Mouse (Mus musculus) liver, embryonic 11.5 days (tissue): ENCODE data around the gene Gpr84. TPM values are rescaled to one million over a fixed set of nuclear protein-coding genes. Genes with fewer than 3 reads are reported as not detected.
A peak's percentile ranks its signal among the peaks of the same experiment; 100 is the strongest.

Experiments used
- ATAC-seq: fragments of 200-750 bp; cut with Nextera tagmentation; replicated peaks from 2 replicates; pipeline ENCODE4 v1.8.0; 2017; ENCODE audit warnings: moderate number of reproducible peaks, mild to moderate bottlenecking, moderate TSS enrichment, moderate library complexity; ENCODE audit not compliant: low FRiP score
- DNase-seq: peaks from one replicate; pipeline ENCODE4 v3.0.0-alpha.2; 2017; ENCODE audit warnings: low spot score
- H3K27ac ChIP-seq: fragments of 300-500 bp; sonication (generic); 2 replicates; pipeline ENCODE4 v1.5.1; 2014; ENCODE audit warnings: mild to moderate bottlenecking, low read depth, low read length, control low read depth
- H3K27me3 ChIP-seq: fragments of 300-500 bp; sonication (generic); replicated peaks from 2 replicates; pipeline ENCODE4 v1.6.1; 2014; ENCODE audit warnings: low read length, mixed read lengths; ENCODE audit not compliant: control insufficient read depth, insufficient read depth
- H3K36me3 ChIP-seq: fragments of 300-500 bp; sonication (generic); 2 replicates; pipeline ENCODE4 v1.6.1; 2014; ENCODE audit warnings: mild to moderate bottlenecking, low read length, moderate library complexity, mixed read lengths; ENCODE audit not compliant: control insufficient read depth, insufficient read depth
- H3K4me1 ChIP-seq: fragments of 300-500 bp; sonication (generic); replicated peaks from 2 replicates; pipeline ENCODE4 v1.6.1; 2014; ENCODE audit warnings: low read length, mixed read lengths; ENCODE audit not compliant: control insufficient read depth, insufficient read depth
- H3K4me2 ChIP-seq: fragments of 300-500 bp; sonication (generic); 2 replicates; pipeline ENCODE4 v1.6.1; 2014; ENCODE audit warnings: mild to moderate bottlenecking, control low read depth, moderate library complexity
- H3K4me3 ChIP-seq: fragments of 300-500 bp; sonication (generic); 2 replicates; pipeline ENCODE4 v1.5.1; 2014; ENCODE audit warnings: low read depth, low read length, control low read depth
- H3K9ac ChIP-seq: fragments of 300-500 bp; sonication (generic); 2 replicates; pipeline ENCODE4 v1.6.1; 2014; ENCODE audit warnings: low read depth, low read length, control low read depth
- H3K9me3 ChIP-seq: fragments of 300-500 bp; sonication (generic); 2 replicates; pipeline ENCODE4 v1.6.1; 2016; ENCODE audit warnings: low read length, inconsistent platforms, mixed read lengths; ENCODE audit not compliant: control insufficient read depth
- WGBS: fragments of 180-500 bp; shearing (Covaris S2); extraction: QIAGEN DNeasy Blood & Tissue Kit; methylation state at CpG from one replicate; pipeline ENCODE4 v1.1.7; 2014; 5-methylcytosine and 5-hydroxymethylcytosine counted together
- polyA plus RNA-seq: library from polyadenylated mRNA; unstranded; fragments of >200 nt; fragmentation: Nextera tagmentation; extraction: Ambion mirVana; gene quantifications from 2 replicates; pipeline ENCODE4 v1.2.1, GENCODE M21; 2014

The Gpr84 gene
- polyA plus RNA-seq, 1 experiment from 2014 or later: 0.49 TPM

DNA sequence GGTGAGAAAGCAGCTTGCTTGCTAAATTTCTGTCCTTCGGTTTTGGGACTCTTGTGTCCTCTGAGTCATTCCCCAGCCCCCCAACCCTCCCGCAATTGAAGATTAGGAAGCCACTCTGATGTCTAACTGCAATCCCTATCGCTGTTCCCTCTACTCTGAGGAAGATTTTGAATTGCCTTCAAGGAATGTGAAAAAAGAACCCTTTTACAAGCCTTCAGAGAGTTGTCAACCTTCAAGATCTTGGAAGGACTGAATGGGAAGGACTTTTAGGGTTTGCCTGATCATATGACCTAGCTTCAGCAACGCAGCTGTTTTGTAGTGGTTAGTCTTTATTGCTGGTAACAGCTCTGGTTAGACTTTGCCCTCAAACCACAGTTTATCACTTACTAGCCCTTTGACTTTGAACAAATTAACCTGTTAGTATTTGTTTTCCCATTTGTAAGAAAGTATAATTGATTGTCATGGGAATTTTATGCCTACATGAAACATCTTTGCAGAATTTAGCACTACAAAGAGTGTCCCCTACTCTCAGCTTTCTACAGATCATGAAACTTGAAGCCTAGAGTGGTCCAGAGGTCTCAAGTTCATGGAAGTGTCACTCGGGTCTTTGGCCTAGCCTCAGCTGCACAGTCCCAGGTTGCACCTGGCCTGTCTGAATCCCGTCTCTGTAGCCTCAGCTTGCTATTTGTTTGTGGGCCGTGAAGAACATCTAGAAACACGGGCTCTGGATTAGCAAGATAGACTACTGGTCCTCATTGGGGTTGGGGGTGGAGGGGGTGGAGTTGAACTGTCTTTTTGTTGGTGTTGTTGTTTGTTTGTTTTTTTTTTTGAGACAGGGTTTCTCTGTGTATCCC is 4.4 kb downstream of the Gpr84 start:
- 34% methylated on average over 8 of the region's 8 CpGs for WGBS
- peaks cover 3% of the 10 kb centered on the region for H3K27me3 ChIP-seq
- peak overlapping the region; percentile 88 for H3K4me2 ChIP-seq
- H3K4me3 ChIP-seq: peak overlapping the region; percentile 58
- H3K27ac ChIP-seq: peak overlapping the region; percentile 85
- peak overlapping the region; percentile 61 for H3K9ac ChIP-seq
- ATAC-seq (no peak), DNase-seq (no peak)
- peaks cover 49% of the 10 kb centered on the region for H3K4me1 ChIP-seq
- H3K9me3 ChIP-seq: no peaks in the 10 kb centered on the region
- H3K36me3 ChIP-seq: no peaks in the 10 kb centered on the region

DNA sequence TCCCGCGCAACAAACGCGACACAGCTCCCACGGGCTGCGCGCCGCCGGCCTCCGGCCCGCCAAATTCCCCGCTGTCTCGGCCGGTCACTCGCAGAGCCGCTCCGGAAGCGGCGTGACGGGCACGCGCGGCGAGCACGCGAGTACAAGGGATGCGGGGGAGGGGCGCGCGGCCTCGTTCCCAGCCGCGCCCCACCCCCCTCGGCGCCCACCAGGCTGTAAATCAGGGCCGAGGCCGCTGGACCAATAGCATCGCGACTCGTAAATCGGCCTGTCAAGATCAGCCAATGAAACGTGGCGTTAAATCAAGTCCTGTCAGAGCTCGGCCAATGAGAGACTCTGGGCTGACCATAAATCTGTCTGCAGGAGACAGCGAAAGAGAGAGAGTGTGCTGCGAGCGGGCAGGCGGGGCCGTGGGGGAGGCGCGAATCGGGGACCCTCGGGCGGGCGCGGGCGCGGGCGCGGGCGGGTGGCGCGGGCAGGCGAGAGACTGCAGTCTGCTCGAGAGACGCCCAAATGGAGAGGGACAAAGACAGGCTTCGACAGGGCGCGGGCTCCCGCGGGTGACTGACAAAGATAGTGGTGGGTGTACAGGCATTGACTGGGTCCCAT is 5.2 kb downstream of the Gpr84 start:
- Histone ChIP-seq H3K4me3 (peak overlapping the region; percentile 58), H3K4me2 (peak overlapping the region; percentile 88), H3K4me1 (peaks cover 53% of the 10 kb centered on the region), H3K27me3 (peaks cover 3% of the 10 kb centered on the region), H3K36me3 (no peaks in the 10 kb centered on the region), H3K27ac (peak overlapping the region; percentile 85), H3K9ac (peak overlapping the region; percentile 61), H3K9me3 (no peaks in the 10 kb centered on the region)
- under 1% methylated on average over 71 of the region's 71 CpGs for WGBS
- DNase-seq (peak; percentile 94), ATAC-seq (peak; percentile 88)

DNA sequence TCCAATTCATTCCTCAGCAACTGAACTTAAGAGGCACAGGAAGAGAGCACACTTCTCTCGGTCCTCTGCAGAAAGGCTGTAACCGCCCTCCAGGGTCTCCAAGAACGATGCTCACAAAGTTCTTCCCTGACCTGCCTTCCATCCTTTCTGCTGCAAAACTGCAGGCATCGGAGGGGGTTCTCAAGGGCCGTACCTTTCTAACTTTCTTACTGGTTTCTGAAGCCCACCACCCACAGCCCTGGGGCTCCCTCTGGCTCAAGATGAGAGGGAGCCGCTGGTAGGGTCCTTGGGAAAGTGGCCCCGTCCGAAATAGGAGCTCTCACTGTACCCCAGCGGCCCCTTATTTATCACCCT is 5.8 kb downstream of the Gpr84 start:
- peak overlapping the region; percentile 83 for H3K27ac ChIP-seq
- no peaks in the 10 kb centered on the region for H3K9me3 ChIP-seq
- no peak for ATAC-seq
- H3K36me3 ChIP-seq: no peaks in the 10 kb centered on the region; the same call in 1 of the 2 replicates
- peak overlapping the region; percentile 58 for H3K4me3 ChIP-seq
- DNase-seq: no peak
- peaks cover 56% of the 10 kb centered on the region for H3K4me1 ChIP-seq
- H3K27me3 ChIP-seq: peaks cover 3% of the 10 kb centered on the region
- H3K9ac ChIP-seq: peak overlapping the region; percentile 57
- 3% methylated on average over 9 of the region's 9 CpGs for WGBS
- H3K4me2 ChIP-seq: peak overlapping the region; percentile 88

DNA sequence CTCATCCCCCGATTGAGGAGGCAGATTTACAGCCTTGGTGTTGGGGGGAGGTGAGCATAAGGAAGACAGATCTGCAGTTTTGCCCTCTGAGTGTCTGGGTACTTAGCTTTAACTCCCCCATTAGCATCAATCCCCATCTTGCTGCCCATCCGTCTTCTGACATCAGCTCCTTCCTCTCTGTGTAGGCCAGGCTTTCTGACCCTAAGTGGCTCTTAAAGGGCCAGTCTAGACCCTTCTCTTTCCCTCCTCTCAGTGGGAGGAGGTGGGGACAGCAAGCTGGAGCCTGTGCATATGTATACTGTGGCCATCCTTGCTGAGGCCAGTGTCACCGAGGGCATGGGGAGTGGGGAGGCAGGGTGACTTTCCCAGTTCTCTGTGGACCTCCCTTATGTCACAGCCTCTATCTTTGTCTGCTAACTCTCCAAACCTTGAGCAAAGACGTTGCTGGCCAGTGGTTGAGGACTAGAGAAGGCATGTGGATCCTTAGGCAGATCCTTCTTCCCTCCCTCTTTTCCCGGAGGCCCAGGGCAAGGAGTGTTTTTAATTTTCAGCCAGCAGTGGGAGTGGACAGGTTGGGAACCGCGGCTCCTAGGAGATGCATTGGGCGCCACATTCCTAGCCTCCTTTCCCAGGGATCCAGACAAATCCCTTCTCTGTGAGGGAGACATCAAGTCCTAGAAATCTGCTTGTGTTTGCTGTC is 6.3 kb downstream of the Gpr84 start:
- Histone ChIP-seq H3K27me3 (peaks cover 3% of the 10 kb centered on the region), H3K4me2 (peak overlapping the region; percentile 88), H3K9me3 (no peaks in the 10 kb centered on the region), H3K9ac (peak overlapping the region; percentile 57), H3K36me3 (peaks cover 4% of the 10 kb centered on the region; the same call in 1 of the 2 replicates), H3K4me3 (peak overlapping the region; percentile 58; the same call in 1 of the 2 replicates), H3K4me1 (peaks cover 59% of the 10 kb centered on the region), H3K27ac (peak overlapping the region; percentile 83)
- peak; percentile 44 for DNase-seq
- WGBS: 11% methylated on average over 8 of the region's 8 CpGs
- no peak for ATAC-seq

DNA sequence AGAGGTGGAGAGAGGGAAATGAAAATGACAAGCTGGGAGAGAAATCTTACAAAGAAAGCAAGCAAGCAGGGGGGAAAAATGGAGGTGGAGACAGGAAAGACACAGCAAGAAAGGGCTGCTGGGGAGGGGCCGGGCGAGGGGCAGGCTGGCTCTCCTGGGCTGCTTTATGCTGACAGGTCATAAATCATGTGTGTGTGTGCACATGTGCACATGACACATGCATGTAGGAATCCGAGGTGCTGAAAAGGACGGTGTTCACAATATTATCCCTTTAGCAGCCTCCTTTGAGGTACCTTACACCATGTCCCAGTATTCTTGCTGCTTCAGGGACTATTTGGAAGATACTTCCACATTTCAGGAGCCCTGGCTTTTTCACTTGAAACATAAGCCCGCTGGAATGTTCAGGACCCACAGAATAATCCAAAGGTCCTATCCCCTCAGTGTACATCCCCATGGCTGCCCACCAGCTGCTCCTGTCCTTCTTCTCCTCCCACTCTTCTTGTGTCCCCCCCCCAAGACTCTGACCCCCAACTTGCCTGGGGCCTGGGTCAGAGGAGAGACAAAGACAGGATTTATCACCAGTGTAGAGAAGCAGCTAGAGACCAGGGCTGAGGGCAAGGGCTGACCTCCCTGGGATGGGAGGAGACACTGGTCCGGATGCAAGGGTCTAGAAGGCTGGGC is 7.9 kb downstream of the Gpr84 start:
- no peak for DNase-seq
- peaks cover 3% of the 10 kb centered on the region for H3K27me3 ChIP-seq
- H3K27ac ChIP-seq: peak overlapping the region; percentile 81
- no peak overlapping the region for H3K9ac ChIP-seq
- WGBS: 37% methylated on average over 6 of the region's 6 CpGs
- no peaks in the 10 kb centered on the region for H3K9me3 ChIP-seq
- ATAC-seq: no peak
- peaks cover 54% of the 10 kb centered on the region for H3K4me1 ChIP-seq
- no peak overlapping the region; the same call in 1 of the 2 replicates for H3K4me2 ChIP-seq
- no peak overlapping the region for H3K4me3 ChIP-seq
- peaks cover 12% of the 10 kb centered on the region for H3K36me3 ChIP-seq

DNA sequence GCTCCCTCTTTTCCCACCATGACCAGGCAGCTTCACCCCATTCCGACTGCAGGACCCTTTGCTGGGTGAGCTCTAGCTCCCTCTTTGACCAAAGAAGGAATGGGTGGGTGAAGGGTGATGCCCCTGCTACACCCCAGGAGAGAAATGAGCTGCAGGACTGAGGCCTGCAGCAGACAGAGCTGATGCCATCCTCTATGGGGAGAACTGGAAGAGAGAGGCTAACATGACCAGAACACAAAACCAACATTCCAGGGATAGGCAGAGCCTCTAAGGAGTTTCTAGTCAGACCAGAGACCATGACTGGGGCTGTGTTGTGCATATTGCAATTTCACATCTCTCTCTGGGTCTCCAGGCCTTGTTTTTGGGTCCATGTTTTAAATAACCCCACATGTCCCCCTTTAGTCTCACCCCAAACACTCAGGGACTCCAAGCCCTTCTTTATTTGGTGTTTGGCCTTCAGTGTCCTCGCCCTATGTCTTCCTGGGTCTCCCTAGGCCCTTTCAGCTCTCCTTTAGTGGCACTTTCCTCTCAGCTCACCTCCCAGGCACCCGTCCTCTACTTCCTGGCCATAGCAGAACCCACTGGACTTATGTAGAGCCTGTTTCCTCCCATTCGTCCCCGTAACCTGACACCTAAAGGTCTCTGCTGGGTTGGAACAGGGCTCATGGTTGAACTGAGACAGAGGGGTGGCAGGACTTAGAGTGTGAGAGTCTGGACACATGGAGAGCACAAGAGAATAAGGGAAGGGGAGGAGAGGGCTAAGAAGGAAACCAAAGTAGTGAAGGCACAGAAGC is 8.7 kb downstream of the Gpr84 start:
- Histone ChIP-seq H3K4me2 (no peak overlapping the region), H3K9me3 (no peaks in the 10 kb centered on the region), H3K4me1 (peaks cover 55% of the 10 kb centered on the region), H3K36me3 (peaks cover 18% of the 10 kb centered on the region), H3K27ac (peak overlapping the region; percentile 81), H3K4me3 (no peak overlapping the region), H3K27me3 (peaks cover 3% of the 10 kb centered on the region), H3K9ac (no peak overlapping the region)
- WGBS: 37% methylated on average over 5 of the region's 5 CpGs
- no peak for DNase-seq
- ATAC-seq: no peak

DNA sequence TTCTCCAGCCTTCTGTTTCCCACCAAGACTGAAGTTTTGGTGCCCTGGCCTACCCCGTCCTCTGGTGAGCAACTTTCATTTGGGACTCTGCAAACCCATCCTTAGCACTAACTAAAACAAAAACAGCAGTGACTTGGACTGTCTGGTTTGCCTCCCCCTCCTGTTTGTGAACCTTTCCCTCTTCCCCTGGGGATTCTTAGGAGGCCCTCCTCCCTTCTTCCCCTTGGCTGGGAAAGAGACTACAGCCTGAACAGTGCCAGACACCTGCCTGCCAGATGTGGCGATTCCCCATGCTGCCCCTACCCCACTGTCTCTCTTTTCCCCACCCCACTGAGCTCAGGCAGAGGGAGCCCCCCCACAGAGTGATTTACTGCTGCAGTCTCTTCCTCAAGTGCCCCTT is 9.4 kb downstream of the Gpr84 start:
- Histone ChIP-seq H3K9ac (no peak overlapping the region), H3K4me3 (no peak overlapping the region), H3K9me3 (no peaks in the 10 kb centered on the region), H3K27me3 (peaks cover 3% of the 10 kb centered on the region), H3K27ac (peak overlapping the region; percentile 81), H3K4me1 (peaks cover 52% of the 10 kb centered on the region), H3K4me2 (no peak overlapping the region), H3K36me3 (peaks cover 24% of the 10 kb centered on the region)
- 44% methylated on average over 2 of the region's 2 CpGs for WGBS
- ATAC-seq: no peak
- DNase-seq: no peak

DNA sequence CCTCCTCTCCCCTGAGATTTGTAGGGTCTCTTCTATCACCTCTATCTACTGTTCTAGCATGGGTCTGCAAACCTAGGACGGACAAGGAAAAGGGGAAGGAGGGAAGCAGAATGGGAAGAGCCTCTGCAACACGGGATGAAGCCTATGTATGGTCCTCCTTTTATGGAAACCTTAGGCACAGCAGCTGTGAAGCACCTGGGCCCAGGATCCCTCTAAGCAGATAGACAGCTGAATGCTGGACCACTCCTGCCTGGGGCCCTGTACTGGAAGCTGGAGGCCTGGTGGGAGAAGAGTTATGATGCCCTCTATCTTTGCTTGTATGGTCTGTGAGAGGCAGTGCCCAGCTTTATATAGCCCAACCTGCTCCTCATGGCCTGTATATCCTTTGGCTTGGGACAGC is 9.9 kb downstream of the Gpr84 start:
- WGBS: 36% methylated on average over 2 of the region's 2 CpGs
- DNase-seq (no peak), ATAC-seq (no peak)
- Histone ChIP-seq H3K9me3 (no peaks in the 10 kb centered on the region), H3K36me3 (peaks cover 26% of the 10 kb centered on the region), H3K9ac (no peak overlapping the region), H3K4me1 (peaks cover 50% of the 10 kb centered on the region), H3K4me2 (no peak overlapping the region), H3K27me3 (peaks cover 3% of the 10 kb centered on the region), H3K4me3 (no peak overlapping the region), H3K27ac (peak overlapping the region; percentile 81)
